In the genomic region with DNA sequence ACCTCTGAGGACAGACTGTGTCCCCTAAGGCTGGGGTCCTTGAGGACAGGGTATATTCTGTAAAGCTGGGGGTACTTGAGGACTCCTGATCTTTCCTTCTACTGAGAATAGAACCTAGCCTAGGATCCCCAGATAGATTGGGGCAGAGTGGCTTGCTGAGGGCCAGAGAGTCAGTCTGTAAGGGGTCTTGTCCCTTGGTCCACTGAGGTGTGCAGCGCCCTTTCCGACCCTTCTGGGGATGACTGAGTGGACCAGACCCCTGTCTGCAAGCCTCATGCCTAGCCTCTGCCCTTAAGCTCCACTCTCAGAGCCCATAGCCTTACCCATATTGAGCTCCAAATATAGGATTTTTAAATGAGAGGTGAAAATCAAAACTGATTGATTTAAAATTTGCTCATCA, we compare ENCODE assay signal across 16 mouse cellular contexts.
"Had no signal": no experiment of that assay in that cellular context is flagged by ENCODE, and none has a peak within 500 bp of the region (broad histone marks: within the 10 kb centered on the region; RNA-seq: fewer than 3 reads in every experiment).

No protein-coding gene starts in this region.

- H3K27me3 ChIP-seq: liver, embryonic 15.5 days; megakaryocyte, embryonic 14.5 days; midbrain, embryonic 15.5 days; neural tube, embryonic 12.5 days; stomach, embryonic 15.5 days had no signal

- H3K9me3 ChIP-seq: liver, embryonic 15.5 days; midbrain, embryonic 15.5 days; neural tube, embryonic 12.5 days; stomach, embryonic 15.5 days had no signal

- H3K4me1 ChIP-seq: liver, embryonic 15.5 days; megakaryocyte, embryonic 14.5 days; stomach, embryonic 15.5 days had no signal

- H3K4me3 ChIP-seq: liver, embryonic 15.5 days; megakaryocyte, embryonic 14.5 days; midbrain, embryonic 15.5 days; neural tube, embryonic 12.5 days; stomach, embryonic 15.5 days had no signal

- H3K36me3 ChIP-seq: liver, embryonic 15.5 days; midbrain, embryonic 15.5 days; neural tube, embryonic 12.5 days; stomach, embryonic 15.5 days had no signal

- H3K4me2 ChIP-seq: liver, embryonic 15.5 days; midbrain, embryonic 11.5 days; midbrain, embryonic 15.5 days; neural tube, embryonic 12.5 days; stomach, embryonic 15.5 days had no signal

- H3K27ac ChIP-seq: liver, embryonic 15.5 days; macrophage; midbrain, embryonic 15.5 days; neural tube, embryonic 12.5 days; stomach, embryonic 15.5 days; stomach, postnatal 0 days had no signal

- DNase-seq: liver, postnatal 0 days; lung, adult 2 months; lung, postnatal 10 days; lung, postnatal 36 days; right cerebral cortex, postnatal 14 days; thymus, adult 2 months; thymus, postnatal 25 days; thymus, postnatal 4 days had no signal

- H3K9ac ChIP-seq: liver, embryonic 15.5 days; liver, postnatal 0 days; midbrain, embryonic 15.5 days; neural tube, embryonic 12.5 days; stomach, embryonic 15.5 days had no signal

- ATAC-seq: liver, postnatal 0 days; midbrain, embryonic 15.5 days had no signal
